In the genomic region with DNA sequence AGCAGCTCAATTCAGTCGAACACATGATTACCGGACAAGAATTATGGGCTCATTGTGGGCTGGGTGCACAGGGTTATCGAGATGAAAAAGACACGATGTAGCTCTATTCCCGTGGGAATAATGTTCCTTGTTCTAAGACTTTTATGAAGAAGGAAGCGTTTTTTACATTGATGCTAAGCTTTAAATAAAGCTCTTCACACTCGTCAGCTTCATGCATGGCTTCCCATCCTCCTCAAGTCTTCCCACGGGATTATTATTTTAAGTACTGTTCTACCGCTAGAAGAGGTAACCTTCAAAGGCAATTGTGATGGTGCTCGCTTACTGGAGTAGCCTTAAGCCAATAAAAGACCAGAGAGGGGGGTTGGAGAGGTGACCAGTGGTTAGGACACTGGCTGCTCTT, we compare ENCODE assay signal across 20 mouse cellular contexts. TPM values are rescaled to one million over a fixed set of nuclear protein-coding genes. Genes with fewer than 3 reads are reported as not detected.
DNase-seq lines count a peak whose midpoint lies in the region; ATAC-seq lines count a peak whose summit lies in the region.
"Had no signal": no experiment of that assay in that cellular context is flagged by ENCODE, and none has a peak within 500 bp of the region (broad histone marks: within the 10 kb centered on the region; RNA-seq: fewer than 3 reads in every experiment).

No protein-coding gene starts in this region.

- ATAC-seq in CD4-positive, CD25-positive, alpha-beta regulatory T cell, adult 4 months, result no peak
- ATAC-seq: forebrain, embryonic 13.5 days; forebrain, embryonic 16.5 days had no signal

- DNase-seq in frontal cortex, adult 2 months (ENCODE audit: extremely low spot score in 1 of 2, low spot score in 1 of 2), result peak; percentile 40 to 45
- no peak for DNase-seq in frontal cortex, postnatal 25 days (ENCODE audit: low spot score in 2 of 2)
- peak; percentile 30 to 31 for DNase-seq in left cerebral cortex, adult 9 months (ENCODE audit: low spot score in 2 of 2)
- DNase-seq in left cerebral cortex, adult 18-20 months (ENCODE audit: low spot score in 2 of 2), result no peak
- DNase-seq in MN1 (ENCODE audit: low spot score), result peak; percentile 58
- peak; percentile 72 for DNase-seq in brain, adult 2 months (ENCODE audit: low read depth, low spot score)
- no peak for DNase-seq in yolk sac, embryonic 10.5 days (ENCODE audit: low spot score)
- DNase-seq: adrenal gland, postnatal 10 days; adrenal gland, postnatal 36 days; B cell, adult 2 months; cerebellum, adult 11 months; cerebellum, adult 2 months; cerebellum, adult 9-11 months; cerebellum, postnatal 25 days; gastrocnemius, adult 2 months; gastrocnemius, postnatal 14 days; heart, adult 11 months had no signal

RNA-seq across cellular contexts. Expression of a gene that starts 26.3 kb away (rescaled TPM):
- 11.6 and 15.1 TPM in 2 replicates for polyA plus RNA-seq in frontal cortex, adult 2 months (2012; rRNA removed)
- 10 to 100 TPM; 12.2 to 16.9 TPM for total RNA-seq in left cerebral cortex, adult 18-20 months (2021)
- under 1 TPM; 0.48 to 0.56 TPM for polyA plus RNA-seq in CD4-positive, CD25-positive, alpha-beta regulatory T cell, adult 4 months (2017; shearing (Covaris generic))

Comparison
In these comparisons a context has a peak if more than half of its experiments do, and no peak if none do; other contexts are left out.
1. DNase-seq: peak in frontal cortex, adult 2 months (2 of 2), left cerebral cortex, adult 9 months (2 of 2), MN1 (single experiment) and brain, adult 2 months (single experiment); none in frontal cortex, postnatal 25 days (0 of 2), left cerebral cortex, adult 18-20 months (0 of 2) and yolk sac, embryonic 10.5 days (single experiment).